Mouse (Mus musculus) ES-E14 (cell line): ENCODE data around the gene Rbl2.

ENCODE experiments used
- CHD2 ChIP-seq: IDR thresholded peaks from 2 replicates; pipeline ENCODE4 v1.6.1; 2014; ENCODE audit warnings: mild to moderate bottlenecking, low read depth, low read length, inconsistent platforms
- HCFC1 ChIP-seq: IDR thresholded peaks from 2 replicates; pipeline ENCODE4 v1.6.1; 2012; ENCODE audit warnings: low read length, inconsistent platforms, borderline replicate concordance; ENCODE audit not compliant: insufficient read depth
- MAFK ChIP-seq: IDR thresholded peaks from 2 replicates; pipeline ENCODE4 v1.6.1; 2014; ENCODE audit warnings: mild to moderate bottlenecking, low read depth, low read length, inconsistent platforms; ENCODE audit not compliant: insufficient read depth
- ZC3H11A ChIP-seq: IDR thresholded peaks from 2 replicates; pipeline ENCODE4 v1.6.1; 2012; ENCODE audit warnings: low read depth, mild to moderate bottlenecking, inconsistent platforms, low read length, borderline replicate concordance
- ZNF384 ChIP-seq: IDR thresholded peaks from 2 replicates; pipeline ENCODE4 v1.6.1; 2012; ENCODE audit warnings: low read depth, low read length, inconsistent platforms

GRCm38 (mm10) chr8:91059884-91060510, 9.9 kb upstream of the Rbl2 start:
- TF ChIP-seq HCFC1 (no peak), CHD2 (no peak), ZC3H11A (no peak), ZNF384 (no peak), MAFK (no peak)
